Mouse (Mus musculus) neural tube, embryonic 15.5 days (tissue): ENCODE results near the gene Itgav. TPM values are rescaled to one million over a fixed set of nuclear protein-coding genes. Genes with fewer than 3 reads are reported as not detected.
"Not testable (repeated sequence)": the region's sequence is repeated elsewhere in the genome, so short reads cannot be mapped to it uniquely, and the experiment has no call there.

Source experiments
- ATAC-seq: fragments of 200-750 bp; cut with Nextera tagmentation; 2 replicates; pipeline ENCODE4 v1.8.0; 2017; ENCODE audit warnings: mild to moderate bottlenecking, moderate TSS enrichment, moderate library complexity; ENCODE audit not compliant: low FRiP score
- H3K27ac ChIP-seq: fragments of 300-500 bp; sonication (generic); replicated peaks from 2 replicates; pipeline ENCODE4 v1.5.1; 2015; ENCODE audit warnings: mild to moderate bottlenecking, inconsistent platforms
- H3K27me3 ChIP-seq: fragments of 300-500 bp; sonication (generic); replicated peaks from 2 replicates; pipeline ENCODE4 v1.6.1; 2015; ENCODE audit warnings: inconsistent platforms
- H3K36me3 ChIP-seq: fragments of 300-500 bp; sonication (generic); 2 replicates; pipeline ENCODE4 v1.6.1; 2015; ENCODE audit warnings: inconsistent platforms
- H3K4me1 ChIP-seq: fragments of 300-500 bp; sonication (generic); 2 replicates; pipeline ENCODE4 v1.6.1; 2015; ENCODE audit warnings: inconsistent platforms
- H3K4me2 ChIP-seq: fragments of 300-500 bp; sonication (generic); 2 replicates; pipeline ENCODE4 v1.6.1; 2015; ENCODE audit warnings: inconsistent platforms, mild to moderate bottlenecking, moderate library complexity
- H3K4me3 ChIP-seq: fragments of 300-500 bp; sonication (generic); replicated peaks from 2 replicates; pipeline ENCODE4 v1.5.1; 2015; ENCODE audit warnings: mild to moderate bottlenecking, inconsistent platforms
- H3K9ac ChIP-seq: fragments of 300-500 bp; sonication (generic); replicated peaks from 2 replicates; pipeline ENCODE4 v1.6.1; 2015; ENCODE audit warnings: mild to moderate bottlenecking, inconsistent platforms
- H3K9me3 ChIP-seq: fragments of 300-500 bp; sonication (generic); replicated peaks from 2 replicates; pipeline ENCODE4 v1.6.1; 2016; ENCODE audit warnings: inconsistent platforms
- WGBS: fragments of 180-500 bp; shearing (Covaris S2); methylation state at CpG from one replicate; pipeline ENCODE4 v1.1.7; 2015; ENCODE audit warnings: mixed read lengths; 5-methylcytosine and 5-hydroxymethylcytosine counted together
- polyA plus RNA-seq: library from polyadenylated mRNA; unstranded; fragments of >200 nt; fragmentation: Nextera tagmentation; extraction: Ambion mirVana; gene quantifications from 2 replicates; pipeline ENCODE4 v1.2.1, GENCODE M21; 2015

The Itgav gene
- polyA plus RNA-seq, 1 experiment from 2014 or later: 29.1 TPM

- no peak overlapping the region for H3K27ac ChIP-seq
- no peaks in the 10 kb centered on the region for H3K36me3 ChIP-seq
- H3K4me2 ChIP-seq: no peak overlapping the region
- no peak for ATAC-seq
- H3K4me3 ChIP-seq: no peak overlapping the region
- no peak overlapping the region for H3K9ac ChIP-seq
- no peaks in the 10 kb centered on the region; the same call in 1 of the 2 replicates for H3K9me3 ChIP-seq
- WGBS: 19% methylated on average over 10 of the region's 10 CpGs
- peaks cover 8% of the 10 kb centered on the region; the same call in 1 of the 2 replicates for H3K4me1 ChIP-seq
- H3K27me3 ChIP-seq: no peaks in the 10 kb centered on the region
These were observed 31.3 kb upstream of the Itgav start for GRCm38 (mm10) chr2:83692651-83693545.

DNA sequence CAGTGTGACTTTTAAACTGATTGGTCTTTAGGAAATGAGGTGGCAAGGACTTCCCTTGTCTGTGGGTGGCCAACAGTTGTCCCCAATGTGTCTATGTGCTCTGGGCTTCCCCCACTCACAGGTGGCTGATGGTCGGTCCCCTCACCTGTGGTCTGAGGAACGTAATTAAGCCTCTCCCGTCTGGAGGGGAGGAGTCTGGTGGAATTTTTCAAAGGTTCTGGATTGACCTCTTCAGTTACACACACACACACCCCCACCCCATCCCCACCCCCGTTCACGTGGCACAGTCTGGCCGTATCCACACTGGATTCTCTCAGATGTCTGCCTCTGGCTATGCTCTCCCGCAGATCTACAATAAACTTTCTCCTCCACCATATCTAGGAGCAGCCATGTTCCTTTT is 30.1 kb upstream of the Itgav start:
- Histone ChIP-seq H3K36me3 (no peaks in the 10 kb centered on the region), H3K4me1 (peaks cover 8% of the 10 kb centered on the region; the same call in 1 of the 2 replicates), H3K27me3 (no peaks in the 10 kb centered on the region), H3K4me3 (no peak overlapping the region), H3K9me3 (no peaks in the 10 kb centered on the region), H3K27ac (no peak overlapping the region), H3K9ac (no peak overlapping the region), H3K4me2 (no peak overlapping the region)
- no peak; the same call in 1 of the 2 replicates for ATAC-seq
- WGBS: 84% methylated on average over 7 of the region's 7 CpGs

DNA sequence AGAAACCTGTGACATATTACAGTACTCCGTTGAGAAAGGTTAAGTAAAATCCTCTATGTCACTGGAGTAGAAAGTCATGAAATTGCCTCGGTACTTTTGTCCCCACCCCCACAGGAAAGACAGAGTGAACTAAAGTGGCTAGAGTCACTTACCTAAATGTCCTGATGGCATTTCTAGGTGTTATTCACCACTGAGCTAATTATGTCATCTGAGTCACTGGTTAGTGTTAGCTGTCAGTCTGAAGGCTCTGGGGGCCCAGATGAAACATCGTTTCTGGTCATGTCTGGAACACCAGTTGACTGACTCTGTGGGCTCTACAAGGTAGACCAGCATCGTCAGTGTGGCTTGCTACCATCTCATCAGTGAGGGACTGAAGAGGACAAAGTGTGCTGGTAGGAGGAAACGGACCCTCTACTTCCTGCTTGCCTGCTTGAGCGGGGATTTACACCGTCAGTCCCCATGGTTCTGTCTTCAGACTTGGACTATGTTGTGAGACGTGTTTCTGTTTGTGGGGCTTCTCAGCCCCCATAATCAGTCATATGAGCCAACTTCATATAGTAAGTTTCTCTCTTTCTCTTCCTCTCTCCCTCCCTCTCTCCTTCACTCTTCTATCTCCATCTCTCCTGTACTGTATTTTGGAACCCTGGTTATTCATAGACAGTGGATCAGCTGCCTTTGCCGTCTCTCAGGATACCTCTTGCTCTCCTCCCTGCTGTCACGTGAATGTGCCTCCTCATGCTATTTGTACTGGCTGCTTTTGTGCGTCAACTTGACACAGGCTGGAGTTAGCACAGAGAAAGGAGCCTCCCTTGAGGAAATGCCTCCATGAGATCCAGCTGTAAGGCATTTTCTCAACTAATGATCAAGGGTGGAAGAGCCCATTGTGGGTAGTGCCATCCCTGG is 28.6 kb upstream of the Itgav start:
- Histone ChIP-seq H3K27ac (no peak overlapping the region), H3K9ac (no peak overlapping the region), H3K27me3 (no peaks in the 10 kb centered on the region), H3K4me2 (no peak overlapping the region), H3K36me3 (no peaks in the 10 kb centered on the region), H3K9me3 (no peaks in the 10 kb centered on the region), H3K4me1 (peaks cover 8% of the 10 kb centered on the region; the same call in 1 of the 2 replicates), H3K4me3 (no peak overlapping the region)
- WGBS: 84% methylated on average over 11 of the region's 11 CpGs
- ATAC-seq: no peak

DNA sequence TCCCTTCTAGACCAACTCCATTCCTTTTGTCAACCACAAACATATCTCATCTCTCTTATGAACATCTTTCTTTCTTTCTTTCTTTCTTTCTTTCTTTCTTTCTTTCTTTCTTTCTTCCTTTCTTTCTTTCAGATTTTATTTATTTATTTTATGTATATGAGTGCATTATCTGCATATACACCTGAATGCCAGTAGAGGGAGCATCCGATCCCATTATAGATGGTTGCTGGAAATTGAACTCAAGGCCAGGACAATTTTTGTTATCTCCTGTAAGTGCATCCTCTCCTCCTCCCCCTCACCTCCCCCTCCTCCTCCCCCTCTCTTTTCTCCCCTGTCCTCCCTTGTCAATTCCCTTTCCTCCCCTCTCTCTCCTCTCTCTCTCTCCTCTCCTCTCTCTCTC is 25.7 kb upstream of the Itgav start:
- Histone ChIP-seq H3K4me2 (no peak overlapping the region), H3K9ac (no peak overlapping the region), H3K4me1 (no peaks in the 10 kb centered on the region), H3K27ac (no peak overlapping the region), H3K9me3 (no peaks in the 10 kb centered on the region), H3K27me3 (no peaks in the 10 kb centered on the region), H3K4me3 (no peak overlapping the region), H3K36me3 (no peaks in the 10 kb centered on the region)
- 92% methylated on average over 1 of the region's 1 CpGs for WGBS
- ATAC-seq: no peak

DNA sequence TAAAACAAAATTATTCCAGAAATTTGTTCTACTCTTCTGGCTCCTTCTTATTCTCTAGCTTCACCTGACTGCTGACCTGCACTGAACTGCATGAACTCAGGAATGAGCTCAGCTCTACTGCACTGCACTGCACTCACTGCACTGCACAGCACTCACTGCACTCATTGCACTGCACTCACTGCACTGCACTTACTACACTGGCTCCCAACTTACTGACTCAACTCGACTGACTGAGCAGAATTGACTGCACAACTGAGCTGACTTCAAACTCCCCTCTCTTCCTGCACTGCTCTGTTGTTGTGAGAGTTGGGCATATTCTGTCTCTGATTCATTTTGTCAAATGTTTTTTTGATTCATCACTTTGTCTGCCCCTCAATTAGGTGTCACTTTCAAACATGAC is 24.9 kb upstream of the Itgav start:
- no peaks in the 10 kb centered on the region for H3K27me3 ChIP-seq
- no peaks in the 10 kb centered on the region for H3K4me1 ChIP-seq
- WGBS: 71% methylated on average over 1 of the region's 1 CpGs
- no peak overlapping the region for H3K4me2 ChIP-seq
- no peak for ATAC-seq
- no peak overlapping the region for H3K9ac ChIP-seq
- no peak overlapping the region for H3K27ac ChIP-seq
- H3K36me3 ChIP-seq: no peaks in the 10 kb centered on the region
- no peaks in the 10 kb centered on the region for H3K9me3 ChIP-seq
- no peak overlapping the region for H3K4me3 ChIP-seq

DNA sequence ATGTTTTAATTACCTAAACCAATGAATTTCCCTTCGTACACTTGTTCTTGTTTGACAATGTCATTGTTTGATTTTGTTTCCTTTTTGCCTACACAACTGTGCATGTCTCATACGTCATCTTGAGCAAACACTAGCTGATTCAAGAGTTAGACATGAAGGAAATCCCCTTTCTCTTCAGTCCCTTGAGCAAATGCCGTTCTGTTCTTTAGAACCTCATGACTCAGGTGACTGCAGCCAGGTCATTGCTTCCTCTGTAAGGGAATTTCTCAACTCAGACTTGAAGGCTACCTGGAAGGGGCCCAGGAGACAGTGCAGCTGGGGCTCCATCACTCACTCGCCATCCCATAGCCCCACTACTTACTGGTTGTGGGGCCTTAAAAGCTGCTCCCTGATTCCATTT is 23.5 kb upstream of the Itgav start:
- WGBS: 86% methylated on average over 4 of the region's 4 CpGs
- ATAC-seq: no peak

GRCm38 (mm10) chr2:83702411-83702810 is 21.8 kb upstream of the Itgav start:
- WGBS: 95% methylated on average over 7 of the region's 7 CpGs
- Histone ChIP-seq H3K27ac (no peak overlapping the region), H3K9ac (no peak overlapping the region), H3K4me3 (no peak overlapping the region), H3K4me2 (no peak overlapping the region), H3K36me3 (no peaks in the 10 kb centered on the region), H3K4me1 (no peaks in the 10 kb centered on the region), H3K27me3 (no peaks in the 10 kb centered on the region), H3K9me3 (no peaks in the 10 kb centered on the region)
- ATAC-seq: no peak

More for the DNA sequence above, 23.5 kb upstream of the Itgav start:
- no peaks in the 10 kb centered on the region for H3K36me3 ChIP-seq
- H3K27me3 ChIP-seq: no peaks in the 10 kb centered on the region
- H3K9me3 ChIP-seq: no peaks in the 10 kb centered on the region
- no peak overlapping the region for H3K4me3 ChIP-seq
- H3K4me2 ChIP-seq: no peak overlapping the region
- H3K27ac ChIP-seq: no peak overlapping the region
- no peak overlapping the region for H3K9ac ChIP-seq
- no peaks in the 10 kb centered on the region for H3K4me1 ChIP-seq

- no peaks in the 10 kb centered on the region for H3K27me3 ChIP-seq
- H3K4me1 ChIP-seq: peaks cover 8% of the 10 kb centered on the region
- H3K9me3 ChIP-seq: no peaks in the 10 kb centered on the region
- H3K9ac ChIP-seq: no peak overlapping the region
- no peaks in the 10 kb centered on the region for H3K36me3 ChIP-seq
- ATAC-seq: no peak
- 88% methylated on average over 9 of the region's 9 CpGs for WGBS
- H3K27ac ChIP-seq: no peak overlapping the region
- no peak overlapping the region for H3K4me2 ChIP-seq
- no peak overlapping the region for H3K4me3 ChIP-seq
These were observed 18.5 kb upstream of the Itgav start for GRCm38 (mm10) chr2:83705580-83706158.

GRCm38 (mm10) chr2:83709896-83710524 is 14.2 kb upstream of the Itgav start:
- no peak overlapping the region for H3K4me3 ChIP-seq
- no peaks in the 10 kb centered on the region for H3K36me3 ChIP-seq
- H3K4me1 ChIP-seq: peaks cover 8% of the 10 kb centered on the region
- no peaks in the 10 kb centered on the region for H3K27me3 ChIP-seq
- H3K27ac ChIP-seq: no peak overlapping the region
- H3K9me3 ChIP-seq: no peaks in the 10 kb centered on the region
- WGBS: 29% methylated on average over 11 of the region's 11 CpGs
- no peak for ATAC-seq
- H3K4me2 ChIP-seq: no peak overlapping the region
- no peak overlapping the region for H3K9ac ChIP-seq

DNA sequence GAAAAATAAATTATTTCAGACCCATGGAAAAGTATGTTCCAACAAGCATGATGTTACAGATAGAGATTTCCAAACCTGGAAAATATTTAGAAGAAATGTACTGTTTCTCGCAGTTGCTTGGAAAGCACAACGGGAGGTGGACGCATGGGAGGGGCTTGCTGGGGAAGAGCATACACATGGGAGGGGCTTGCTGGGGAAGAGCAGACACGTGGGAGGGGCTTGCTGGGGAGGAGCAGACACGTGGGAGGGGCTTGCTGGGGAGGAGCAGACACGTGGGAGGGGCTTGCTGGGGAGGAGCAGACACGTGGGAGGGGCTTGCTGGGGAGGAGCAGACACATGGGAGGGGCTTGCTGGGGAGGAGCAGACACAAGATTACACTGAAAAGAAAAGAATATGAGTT is 10.9 kb upstream of the Itgav start:
- H3K27ac ChIP-seq: not testable (repeated sequence)

DNA sequence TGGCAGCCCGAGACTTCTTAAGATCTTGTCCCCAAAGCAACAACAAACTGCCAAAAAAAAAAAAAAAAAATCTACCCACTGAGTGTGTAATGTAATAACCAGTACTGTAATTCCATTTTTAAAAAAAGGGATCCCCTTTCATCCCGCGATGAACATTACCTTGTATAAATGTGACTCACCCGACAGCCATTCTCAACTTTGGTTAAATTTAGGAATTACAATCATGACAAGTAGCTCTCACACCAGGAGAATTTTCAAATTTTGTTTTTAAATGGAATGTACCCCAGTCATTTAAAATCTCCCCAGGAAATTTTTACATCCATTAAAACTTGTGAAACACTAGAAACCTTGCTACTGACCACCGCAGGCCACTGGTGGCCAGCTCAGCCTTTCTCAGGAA is 10.3 kb upstream of the Itgav start:
- WGBS: 76% methylated on average over 5 of the region's 5 CpGs
- Histone ChIP-seq H3K27me3 (no peaks in the 10 kb centered on the region), H3K9ac (no peak overlapping the region), H3K4me1 (peaks cover 8% of the 10 kb centered on the region), H3K4me3 (no peak overlapping the region), H3K4me2 (no peak overlapping the region; the same call in 1 of the 2 replicates), H3K27ac (no peak overlapping the region), H3K9me3 (no peaks in the 10 kb centered on the region), H3K36me3 (no peaks in the 10 kb centered on the region)
- no peak for ATAC-seq

More for the DNA sequence above, 10.9 kb upstream of the Itgav start:
- not testable (repeated sequence) for H3K4me1 ChIP-seq, H3K9me3 ChIP-seq, H3K36me3 ChIP-seq, H3K4me3 ChIP-seq, H3K9ac ChIP-seq, H3K4me2 ChIP-seq, ATAC-seq, H3K27me3 ChIP-seq
- 79% methylated on average over 7 of the region's 7 CpGs for WGBS
